Mouse (Mus musculus) gastrocnemius, postnatal 25 days (tissue): Measurements from ENCODE around the gene Gm4869. TPM values are rescaled to one million over a fixed set of nuclear protein-coding genes. Genes with fewer than 3 reads are reported as not detected.
"Not testable (repeated sequence)": the region's sequence is repeated elsewhere in the genome, so short reads cannot be mapped to it uniquely, and the experiment has no call there.

Experiments
- DNase-seq: peaks from one replicate; pipeline ENCODE4 v3.0.0; 2022
- long read RNA-seq, 2 experiments: library from polyadenylated mRNA; stranded (forward); transcript quantifications; one replicate each; pipeline ENCODE4 v2.0.0; 2021
- total RNA-seq, 2 experiments: library from RNA; stranded (reverse); gene quantifications; 1 replicate in 1 of 2; 2 replicates in 1 of 2; pipeline ENCODE4 v1.2.3; 2021

The Gm4869 gene
- not detected for total RNA-seq
- long read RNA-seq, experiment 1, result 0 reads
- long read RNA-seq, experiment 2, result 0 reads

GRCm38 (mm10) chr5:140445345-140445744, at the start of gene Gm4869:
Gene Gm4869, plus strand, starts transcription at chr5:140445645.
- no peak for DNase-seq

- no peak for DNase-seq
These were observed 49.1 kb upstream of the Gm4869 start for GRCm38 (mm10) chr5:140396166-140396940.

GRCm38 (mm10) chr5:140402640-140403270, 42.7 kb upstream of the Gm4869 start:
- no peak for DNase-seq

- DNase-seq, result no peak
These were observed 40.3 kb upstream of the Gm4869 start for GRCm38 (mm10) chr5:140405126-140405525.

- DNase-seq, result no peak
These were observed 38.8 kb upstream of the Gm4869 start for GRCm38 (mm10) chr5:140406666-140407065.

GRCm38 (mm10) chr5:140408801-140409200, 36.6 kb upstream of the Gm4869 start:
- DNase-seq, result no peak

- DNase-seq, result peak; percentile 27
These were observed 34.1 kb upstream of the Gm4869 start for GRCm38 (mm10) chr5:140411339-140411738.

- no peak for DNase-seq
These were observed 30.8 kb upstream of the Gm4869 start for GRCm38 (mm10) chr5:140414647-140415046.

- DNase-seq, result no peak
These were observed 27.3 kb upstream of the Gm4869 start for GRCm38 (mm10) chr5:140418106-140418488.

GRCm38 (mm10) chr5:140418489-140419441, 26.7 kb upstream of the Gm4869 start, which contains the start of gene Eif3b:
Gene Eif3b, plus strand, starts transcription at chr5:140419328.
- DNase-seq, result peak; percentile 87

GRCm38 (mm10) chr5:140419442-140420080, 25.9 kb upstream of the Gm4869 start:
- DNase-seq, result no peak

GRCm38 (mm10) chr5:140420616-140421015, 24.8 kb upstream of the Gm4869 start:
- no peak for DNase-seq

- no peak for DNase-seq
These were observed 20.2 kb upstream of the Gm4869 start for GRCm38 (mm10) chr5:140425016-140425783.

- not testable (repeated sequence) for DNase-seq
These were observed 6.3 kb upstream of the Gm4869 start for GRCm38 (mm10) chr5:140439117-140439516.

- no peak for DNase-seq
These were observed 4.0 kb upstream of the Gm4869 start for GRCm38 (mm10) chr5:140441406-140441805.

GRCm38 (mm10) chr5:140444012-140444411, 1.4 kb upstream of the Gm4869 start:
- DNase-seq, result no peak

- DNase-seq, result no peak
These were observed 609 bp downstream of the Gm4869 start for GRCm38 (mm10) chr5:140446054-140446453.

- no peak for DNase-seq
These were observed 9.0 kb downstream of the Gm4869 start for GRCm38 (mm10) chr5:140454488-140454887.

- no peak for DNase-seq
These were observed 10.0 kb downstream of the Gm4869 start for GRCm38 (mm10) chr5:140455466-140455865.

- DNase-seq, result no peak
These were observed 16.0 kb downstream of the Gm4869 start for GRCm38 (mm10) chr5:140461476-140461875.

- DNase-seq, result not testable (repeated sequence)
These were observed 17.7 kb downstream of the Gm4869 start for GRCm38 (mm10) chr5:140463151-140463550.
